Mouse (Mus musculus) lung, embryonic 14.5 days (tissue): ENCODE data around the gene Itga2. TPM values are rescaled to one million over a fixed set of nuclear protein-coding genes. Genes with fewer than 3 reads are reported as not detected.

Source experiments
- ATAC-seq: fragments of 200-750 bp; cut with Nextera tagmentation; 2 replicates; pipeline ENCODE4 v1.8.0; 2017; ENCODE audit warnings: mild to moderate bottlenecking, moderate TSS enrichment, moderate library complexity; ENCODE audit not compliant: insufficient read depth
- DNase-seq: peaks from one replicate; pipeline ENCODE4 v3.0.0-alpha.2; 2015
- H3K27ac ChIP-seq: fragments of 300-500 bp; sonication (generic); 2 replicates; pipeline ENCODE4 v1.5.1; 2014; ENCODE audit warnings: low read depth, mild to moderate bottlenecking, moderate library complexity
- H3K27me3 ChIP-seq: fragments of 300-500 bp; sonication (generic); 2 replicates; pipeline ENCODE4 v1.6.1; 2014; ENCODE audit warnings: low read length, control low read depth; ENCODE audit not compliant: insufficient read depth
- H3K36me3 ChIP-seq: fragments of 300-500 bp; sonication (generic); 2 replicates; pipeline ENCODE4 v1.6.1; 2014; ENCODE audit warnings: control low read depth; ENCODE audit not compliant: insufficient read depth
- H3K4me1 ChIP-seq: fragments of 300-500 bp; sonication (generic); 2 replicates; pipeline ENCODE4 v1.6.1; 2014; ENCODE audit warnings: antibody characterized with exemption, control low read depth; ENCODE audit not compliant: insufficient read depth
- H3K4me2 ChIP-seq: fragments of 300-500 bp; sonication (generic); 2 replicates; pipeline ENCODE4 v1.6.1; 2014; ENCODE audit warnings: mild to moderate bottlenecking
- H3K4me3 ChIP-seq: fragments of 300-500 bp; sonication (generic); 2 replicates; pipeline ENCODE4 v1.5.1; 2014; ENCODE audit warnings: low read depth, low read length
- H3K9ac ChIP-seq: fragments of 300-500 bp; sonication (generic); 2 replicates; pipeline ENCODE4 v1.6.1; 2014
- H3K9me3 ChIP-seq: fragments of 300-500 bp; sonication (generic); 2 replicates; pipeline ENCODE4 v1.6.1; 2016; ENCODE audit warnings: low read depth, low read length, control low read depth
- CTCF ChIP-seq: IDR thresholded peaks from 2 replicates; pipeline ENCODE4 v1.5.1; 2016; ENCODE audit warnings: antibody characterized with exemption, low read depth
- WGBS: fragments of 180-500 bp; shearing (Covaris S2); extraction: QIAGEN DNeasy Blood & Tissue Kit; methylation state at CpG from one replicate; pipeline ENCODE4 v1.1.7; 2014; 5-methylcytosine and 5-hydroxymethylcytosine counted together
- polyA plus RNA-seq: library from polyadenylated mRNA; unstranded; fragments of >200 nt; fragmentation: Nextera tagmentation; extraction: Ambion mirVana; gene quantifications from 2 replicates; pipeline ENCODE4 v1.2.1, GENCODE M21; 2014

Itga2 gene
- polyA plus RNA-seq, 1 experiment from 2014 or later = 10.1 TPM

- H3K27me3 ChIP-seq = no peaks in the 10 kb centered on the region
- H3K36me3 ChIP-seq = no peaks in the 10 kb centered on the region
- 86% methylated on average over 3 of the region's 3 CpGs for WGBS
- H3K4me2 ChIP-seq = no peak overlapping the region
- H3K27ac ChIP-seq = no peak overlapping the region
- no peak overlapping the region for H3K9ac ChIP-seq
- TF ChIP-seq CTCF = no peak
- ATAC-seq = no peak
- H3K4me1 ChIP-seq = no peaks in the 10 kb centered on the region
- H3K4me3 ChIP-seq = no peak overlapping the region
- DNase-seq = no peak
- H3K9me3 ChIP-seq = no peaks in the 10 kb centered on the region
These were observed 130.0 kb downstream of the Itga2 start for GRCm38 (mm10) chr13:114801857-114802256.

DNA sequence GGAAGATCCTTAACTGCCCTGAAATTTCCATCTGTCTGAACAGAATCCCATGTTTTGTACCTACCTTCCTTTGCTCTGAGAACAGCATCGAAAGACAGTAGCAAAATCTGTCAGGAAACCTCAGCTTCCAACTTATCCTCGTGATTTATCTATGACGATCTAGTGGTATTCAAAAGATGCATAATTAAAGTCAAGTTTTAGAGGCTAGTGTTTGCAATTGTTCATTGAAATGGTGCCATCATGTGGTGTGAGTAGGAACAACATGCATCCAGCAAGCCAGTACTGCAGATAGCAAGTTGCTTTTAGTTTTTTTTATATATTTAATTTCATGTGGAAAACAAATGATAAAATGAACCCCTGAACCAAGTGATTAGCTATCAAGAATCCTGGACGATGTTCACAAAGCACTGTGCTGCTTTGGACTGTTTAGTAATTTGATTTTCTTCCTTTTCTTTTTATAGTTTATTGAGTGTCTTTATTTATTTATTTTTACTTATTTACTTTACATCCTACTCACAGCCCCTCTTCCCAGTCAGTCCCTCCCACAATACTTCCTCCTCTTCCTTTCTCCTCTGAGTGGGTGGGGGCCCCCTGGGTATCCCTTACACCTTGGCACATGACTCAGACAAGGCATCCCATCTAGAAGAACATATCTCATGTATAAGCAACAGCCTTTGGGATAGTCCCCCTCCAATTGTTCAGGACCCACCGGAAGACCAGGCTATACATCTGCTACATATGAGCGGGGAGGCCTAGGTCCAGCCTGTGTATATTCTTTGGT is 138.5 kb downstream of the Itga2 start:
- H3K27me3 ChIP-seq = no peaks in the 10 kb centered on the region
- 38% methylated on average over 6 of the region's 6 CpGs for WGBS
- no peak overlapping the region for H3K4me2 ChIP-seq
- DNase-seq = peak; percentile 84
- H3K4me1 ChIP-seq = no peaks in the 10 kb centered on the region
- H3K4me3 ChIP-seq = no peak overlapping the region
- TF ChIP-seq CTCF = peak; percentile 75
- H3K36me3 ChIP-seq = no peaks in the 10 kb centered on the region
- no peak overlapping the region for H3K9ac ChIP-seq
- H3K9me3 ChIP-seq = no peaks in the 10 kb centered on the region
- peak; percentile 41; the same call in 1 of the 2 replicates for ATAC-seq
- H3K27ac ChIP-seq = no peak overlapping the region

- DNase-seq (peak; percentile 83), ATAC-seq (no peak)
- Histone ChIP-seq H3K36me3 (no peaks in the 10 kb centered on the region), H3K27me3 (no peaks in the 10 kb centered on the region), H3K9ac (no peak overlapping the region), H3K27ac (no peak overlapping the region), H3K4me1 (no peaks in the 10 kb centered on the region), H3K4me3 (no peak overlapping the region), H3K4me2 (no peak overlapping the region), H3K9me3 (no peaks in the 10 kb centered on the region)
- TF ChIP-seq CTCF = peak; percentile 41
- WGBS = 76% methylated on average over 1 of the region's 1 CpGs
These were observed 140.4 kb downstream of the Itga2 start for GRCm38 (mm10) chr13:114791511-114791910.

Other genes with a start within 250 kb of the Itga2 start
- gene Mocs2, start 113.9 kb downstream of the Itga2 start, polyA plus RNA-seq = 81.4 and 89.7 TPM in 2 replicates
- gene Pelo, start 158.1 kb upstream of the Itga2 start, polyA plus RNA-seq = 6.6 and 7.0 TPM in 2 replicates
- gene Gm49395, start 169.8 kb upstream of the Itga2 start, polyA plus RNA-seq = 6.8 and 8.3 TPM in 2 replicates
- gene Itga1, start 169.9 kb upstream of the Itga2 start, polyA plus RNA-seq = 36.2 and 36.7 TPM in 2 replicates